Mouse (Mus musculus): ENCODE results near the gene Gm813.

DNA sequence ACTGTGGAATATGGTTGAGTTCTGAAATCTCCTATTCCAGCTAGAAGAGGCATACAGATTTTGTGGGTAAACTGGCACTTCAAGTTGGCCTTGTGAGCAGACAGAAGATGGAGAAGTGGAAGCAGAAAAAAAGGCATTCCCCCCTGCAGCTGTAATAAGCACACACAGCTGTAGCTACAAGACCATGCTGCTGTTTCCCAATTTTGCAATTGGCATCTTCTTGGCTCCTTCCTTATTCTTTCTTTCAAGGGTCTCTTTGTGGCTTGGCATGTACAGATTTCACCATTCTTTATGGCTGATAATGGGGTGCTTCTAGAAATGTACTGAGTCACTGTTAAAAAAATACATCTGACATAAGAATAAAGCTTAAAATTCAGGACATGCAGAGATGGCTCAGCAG, 568 bp upstream of the Gm813 start:
- no peak for TF ChIP-seq CTCF (IDR thresholded peaks at IDR 0.05; ENCODE audit: low read depth)
- no peak for TF ChIP-seq EP300 (IDR thresholded peaks at IDR 0.05; ENCODE audit: low read depth)
